Mouse (Mus musculus): ENCODE measurements at regions not wholly inside any gene's neighbourhood (a gene's known extent, or its start where the extent isn't known, plus 50 kb on each side); places are given as distances from the start of the nearest gene placed in this dataset.
A peak's percentile ranks its signal among the peaks of the same experiment; 100 is the strongest.

- no peaks in the 10 kb centered on the region for H3K36me3 ChIP-seq (ENCODE audit: control insufficient read depth, insufficient read depth, low read length)
- no peak overlapping the region for H3K4me2 ChIP-seq (ENCODE audit: low read length)
- H3K4me1 ChIP-seq (ENCODE audit: control insufficient read depth, insufficient read depth, low read length) = no peaks in the 10 kb centered on the region
- no peak for ATAC-seq
- DNase-seq (ENCODE audit: low spot score) = no peak
- no peak overlapping the region for H3K9ac ChIP-seq (ENCODE audit: low read length)
- no peaks in the 10 kb centered on the region for H3K27me3 ChIP-seq (replicated peaks; ENCODE audit: control insufficient read depth, insufficient read depth, low read length)
- H3K27ac ChIP-seq (ENCODE audit: low read depth, low read length) = no peak overlapping the region
- no peak overlapping the region for H3K4me3 ChIP-seq (ENCODE audit: low read depth, low read length)
- no peaks in the 10 kb centered on the region for H3K9me3 ChIP-seq (replicated peaks; ENCODE audit: control insufficient read depth, low read length)
These were observed 184.9 kb upstream of the Wscd1 start for GRCm38 (mm10) chr11:71564831-71565230.

GRCm38 (mm10) chr11:71576801-71577200 is 172.9 kb upstream of the Wscd1 start:
- H3K36me3 ChIP-seq (ENCODE audit: control insufficient read depth, insufficient read depth, low read length) = no peaks in the 10 kb centered on the region
- no peaks in the 10 kb centered on the region for H3K27me3 ChIP-seq (replicated peaks; ENCODE audit: control insufficient read depth, insufficient read depth, low read length)
- DNase-seq (ENCODE audit: low spot score) = no peak
- H3K4me2 ChIP-seq (ENCODE audit: low read length) = no peak overlapping the region
- peaks cover 15% of the 10 kb centered on the region; the same call in 1 of the 2 replicates for H3K4me1 ChIP-seq (ENCODE audit: control insufficient read depth, insufficient read depth, low read length)
- H3K27ac ChIP-seq (ENCODE audit: low read depth, low read length) = no peak overlapping the region
- ATAC-seq = no peak
- 61% methylated on average over 5 of the region's 5 CpGs for WGBS
- no peak overlapping the region for H3K4me3 ChIP-seq (ENCODE audit: low read depth, low read length)
- no peak overlapping the region for H3K9ac ChIP-seq (ENCODE audit: low read length)
- H3K9me3 ChIP-seq (replicated peaks; ENCODE audit: control insufficient read depth, low read length) = no peaks in the 10 kb centered on the region

GRCm38 (mm10) chr11:71581775-71582174 is 167.9 kb upstream of the Wscd1 start:
- no peak overlapping the region for H3K4me3 ChIP-seq (ENCODE audit: low read depth, low read length)
- H3K9ac ChIP-seq (ENCODE audit: low read length) = no peak overlapping the region
- H3K27me3 ChIP-seq (replicated peaks; ENCODE audit: control insufficient read depth, insufficient read depth, low read length) = no peaks in the 10 kb centered on the region
- H3K27ac ChIP-seq (ENCODE audit: low read depth, low read length) = no peak overlapping the region
- no peaks in the 10 kb centered on the region for H3K9me3 ChIP-seq (replicated peaks; ENCODE audit: control insufficient read depth, low read length)
- WGBS = 9% methylated on average over 2 of the region's 2 CpGs
- DNase-seq (ENCODE audit: low spot score) (peak; percentile 79), ATAC-seq (peak; percentile 84)
- peaks cover 8% of the 10 kb centered on the region; the same call in 1 of the 2 replicates for H3K4me1 ChIP-seq (ENCODE audit: control insufficient read depth, insufficient read depth, low read length)
- no peak overlapping the region for H3K4me2 ChIP-seq (ENCODE audit: low read length)
- H3K36me3 ChIP-seq (ENCODE audit: control insufficient read depth, insufficient read depth, low read length) = no peaks in the 10 kb centered on the region

- Histone ChIP-seq H3K9ac (ENCODE audit: low read length) (no peak overlapping the region), H3K9me3 (replicated peaks; ENCODE audit: control insufficient read depth, low read length) (no peaks in the 10 kb centered on the region), H3K4me3 (ENCODE audit: low read depth, low read length) (no peak overlapping the region), H3K4me1 (ENCODE audit: control insufficient read depth, insufficient read depth, low read length) (no peaks in the 10 kb centered on the region), H3K4me2 (ENCODE audit: low read length) (no peak overlapping the region), H3K36me3 (ENCODE audit: control insufficient read depth, insufficient read depth, low read length) (no peaks in the 10 kb centered on the region), H3K27me3 (replicated peaks; ENCODE audit: control insufficient read depth, insufficient read depth, low read length) (no peaks in the 10 kb centered on the region), H3K27ac (ENCODE audit: low read depth, low read length) (no peak overlapping the region)
- ATAC-seq (no peak), DNase-seq (ENCODE audit: low spot score) (no peak)
- 90% methylated on average over 6 of the region's 6 CpGs for WGBS
These were observed 158.7 kb upstream of the Wscd1 start for GRCm38 (mm10) chr11:71591014-71591413.

- no peak for ATAC-seq
- DNase-seq (ENCODE audit: low spot score) = no peak
- no peaks in the 10 kb centered on the region for H3K27me3 ChIP-seq (replicated peaks; ENCODE audit: control insufficient read depth, insufficient read depth, low read length)
- no peak overlapping the region for H3K9ac ChIP-seq (ENCODE audit: low read length)
- H3K27ac ChIP-seq (ENCODE audit: low read depth, low read length) = no peak overlapping the region
- no peaks in the 10 kb centered on the region for H3K4me1 ChIP-seq (ENCODE audit: control insufficient read depth, insufficient read depth, low read length)
- 65% methylated on average over 6 of the region's 6 CpGs for WGBS
- H3K4me3 ChIP-seq (ENCODE audit: low read depth, low read length) = no peak overlapping the region
- no peak overlapping the region for H3K4me2 ChIP-seq (ENCODE audit: low read length)
- no peaks in the 10 kb centered on the region for H3K36me3 ChIP-seq (ENCODE audit: control insufficient read depth, insufficient read depth, low read length)
- no peaks in the 10 kb centered on the region for H3K9me3 ChIP-seq (replicated peaks; ENCODE audit: control insufficient read depth, low read length)
These were observed 155.4 kb upstream of the Wscd1 start for GRCm38 (mm10) chr11:71594250-71594847.

- no peaks in the 10 kb centered on the region for H3K27me3 ChIP-seq (replicated peaks; ENCODE audit: control insufficient read depth, insufficient read depth, low read length)
- no peaks in the 10 kb centered on the region for H3K36me3 ChIP-seq (ENCODE audit: control insufficient read depth, insufficient read depth, low read length)
- H3K27ac ChIP-seq (ENCODE audit: low read depth, low read length) = no peak overlapping the region
- WGBS = 87% methylated on average over 1 of the region's 1 CpGs
- ATAC-seq = no peak
- no peaks in the 10 kb centered on the region for H3K4me1 ChIP-seq (ENCODE audit: control insufficient read depth, insufficient read depth, low read length)
- H3K9ac ChIP-seq (ENCODE audit: low read length) = no peak overlapping the region
- no peak overlapping the region for H3K4me3 ChIP-seq (ENCODE audit: low read depth, low read length)
- H3K9me3 ChIP-seq (replicated peaks; ENCODE audit: control insufficient read depth, low read length) = no peaks in the 10 kb centered on the region
- H3K4me2 ChIP-seq (ENCODE audit: low read length) = no peak overlapping the region
- no peak for DNase-seq (ENCODE audit: low spot score)
These were observed 152.0 kb upstream of the Wscd1 start for GRCm38 (mm10) chr11:71597709-71598108.

- no peak overlapping the region for H3K27ac ChIP-seq (ENCODE audit: low read depth, low read length)
These were observed 138.9 kb upstream of the Wscd1 start for GRCm38 (mm10) chr11:71610782-71611181.

GRCm38 (mm10) chr11:71615526-71615925 is 134.2 kb upstream of the Wscd1 start:
- Histone ChIP-seq H3K4me1 (ENCODE audit: control insufficient read depth, insufficient read depth, low read length) (no peaks in the 10 kb centered on the region), H3K27me3 (replicated peaks; ENCODE audit: control insufficient read depth, insufficient read depth, low read length) (no peaks in the 10 kb centered on the region), H3K27ac (ENCODE audit: low read depth, low read length) (no peak overlapping the region), H3K9me3 (replicated peaks; ENCODE audit: control insufficient read depth, low read length) (no peaks in the 10 kb centered on the region), H3K9ac (ENCODE audit: low read length) (no peak overlapping the region), H3K4me3 (ENCODE audit: low read depth, low read length) (no peak overlapping the region), H3K36me3 (ENCODE audit: control insufficient read depth, insufficient read depth, low read length) (no peaks in the 10 kb centered on the region), H3K4me2 (ENCODE audit: low read length) (no peak overlapping the region)
- DNase-seq (ENCODE audit: low spot score) (no peak), ATAC-seq (no peak)
- WGBS = 84% methylated on average over 5 of the region's 5 CpGs

More at GRCm38 (mm10) chr11:71610782-71611181, 138.9 kb upstream of the Wscd1 start:
- H3K4me3 ChIP-seq (ENCODE audit: low read depth, low read length) = no peak overlapping the region
- no peak for ATAC-seq
- no peaks in the 10 kb centered on the region for H3K9me3 ChIP-seq (replicated peaks; ENCODE audit: control insufficient read depth, low read length)
- H3K4me1 ChIP-seq (ENCODE audit: control insufficient read depth, insufficient read depth, low read length) = no peaks in the 10 kb centered on the region
- H3K27me3 ChIP-seq (replicated peaks; ENCODE audit: control insufficient read depth, insufficient read depth, low read length) = no peaks in the 10 kb centered on the region
- no peak overlapping the region for H3K4me2 ChIP-seq (ENCODE audit: low read length)
- H3K36me3 ChIP-seq (ENCODE audit: control insufficient read depth, insufficient read depth, low read length) = no peaks in the 10 kb centered on the region
- DNase-seq (ENCODE audit: low spot score) = peak; percentile 12
- WGBS = 29% methylated on average over 9 of the region's 9 CpGs
- no peak overlapping the region for H3K9ac ChIP-seq (ENCODE audit: low read length)

- WGBS = 74% methylated on average over 5 of the region's 5 CpGs
- Histone ChIP-seq H3K4me1 (ENCODE audit: control insufficient read depth, insufficient read depth, low read length) (no peaks in the 10 kb centered on the region), H3K36me3 (ENCODE audit: control insufficient read depth, insufficient read depth, low read length) (no peaks in the 10 kb centered on the region), H3K9me3 (replicated peaks; ENCODE audit: control insufficient read depth, low read length) (no peaks in the 10 kb centered on the region), H3K27me3 (replicated peaks; ENCODE audit: control insufficient read depth, insufficient read depth, low read length) (no peaks in the 10 kb centered on the region), H3K27ac (ENCODE audit: low read depth, low read length) (no peak overlapping the region), H3K9ac (ENCODE audit: low read length) (no peak overlapping the region), H3K4me3 (ENCODE audit: low read depth, low read length) (no peak overlapping the region), H3K4me2 (ENCODE audit: low read length) (no peak overlapping the region)
- DNase-seq (ENCODE audit: low spot score) (no peak), ATAC-seq (no peak)
These were observed 124.1 kb upstream of the Wscd1 start for GRCm38 (mm10) chr11:71625501-71626191.

Measured in forebrain, embryonic 14.5 days (tissue).